ENCODE assay signal across 24 mouse cellular contexts in genomic region chr12:46020835-46021545, GRCm38 (mm10).
DNase-seq lines count a peak whose midpoint lies in the region; ATAC-seq and TF ChIP-seq lines count a peak whose summit lies in the region.
"Had no signal": no experiment of that assay in that cellular context is flagged by ENCODE, and none has a peak within 500 bp of the region (broad histone marks: within the 10 kb centered on the region; RNA-seq: fewer than 3 reads in every experiment).

No protein-coding gene starts in this region.

- H3K4me3 ChIP-seq in forebrain, embryonic 12.5 days (replicated peaks): no peak overlapping the region
- H3K4me3 ChIP-seq in forebrain, embryonic 10.5 days: no peak overlapping the region
- H3K4me3 ChIP-seq in neural tube, embryonic 11.5 days (ENCODE audit: low read depth, low read length): no peak overlapping the region
- no peak overlapping the region for H3K4me3 ChIP-seq in midbrain, postnatal 0 days (ENCODE audit: low read depth, low read length)
- H3K4me3 ChIP-seq: embryonic facial prominence, embryonic 15.5 days; heart, embryonic 12.5 days; left cerebral cortex, adult 2 months; myocyte had no signal

- no peaks in the 10 kb centered on the region for H3K27me3 ChIP-seq in forebrain, embryonic 12.5 days
- no peaks in the 10 kb centered on the region for H3K27me3 ChIP-seq in forebrain, embryonic 10.5 days (ENCODE audit: poor library complexity, severe bottlenecking)
- H3K27me3 ChIP-seq in neural tube, embryonic 11.5 days (ENCODE audit: control insufficient read depth, insufficient read depth, low read length): no peaks in the 10 kb centered on the region
- H3K27me3 ChIP-seq in midbrain, postnatal 0 days (ENCODE audit: insufficient read depth, low read length): no peaks in the 10 kb centered on the region
- H3K27me3 ChIP-seq: embryonic facial prominence, embryonic 15.5 days; heart, embryonic 12.5 days had no signal

- H3K27ac ChIP-seq in forebrain, embryonic 12.5 days: 0 out of 2 replicates have a peak overlapping the region, but pooled peaks have one; percentile 13
- no peak overlapping the region for H3K27ac ChIP-seq in forebrain, embryonic 10.5 days
- no peak overlapping the region for H3K27ac ChIP-seq in neural tube, embryonic 11.5 days (ENCODE audit: low read depth, low read length)
- H3K27ac ChIP-seq in midbrain, postnatal 0 days (ENCODE audit: low read depth, low read length): no peak overlapping the region
- H3K27ac ChIP-seq: embryonic facial prominence, embryonic 15.5 days; left cerebral cortex, adult 2 months had no signal

- WGBS in forebrain, embryonic 12.5 days: 69% methylated on average over 6 of the region's 6 CpGs
- 88% methylated on average over 6 of the region's 6 CpGs for WGBS in forebrain, embryonic 10.5 days
- WGBS in neural tube, embryonic 11.5 days: 78% methylated on average over 6 of the region's 6 CpGs
- 59% methylated on average over 6 of the region's 6 CpGs for WGBS in midbrain, postnatal 0 days

- no peaks in the 10 kb centered on the region for H3K36me3 ChIP-seq in forebrain, embryonic 12.5 days (replicated peaks)
- no peaks in the 10 kb centered on the region for H3K36me3 ChIP-seq in forebrain, embryonic 10.5 days (replicated peaks)
- H3K36me3 ChIP-seq in neural tube, embryonic 11.5 days (ENCODE audit: control insufficient read depth, insufficient read depth, low read length): no peaks in the 10 kb centered on the region
- no peaks in the 10 kb centered on the region for H3K36me3 ChIP-seq in midbrain, postnatal 0 days (ENCODE audit: insufficient read depth, low read length)
- H3K36me3 ChIP-seq: embryonic facial prominence, embryonic 15.5 days; G1E; heart, embryonic 12.5 days had no signal

- no peaks in the 10 kb centered on the region for H3K9me3 ChIP-seq in forebrain, embryonic 12.5 days
- H3K9me3 ChIP-seq in forebrain, embryonic 10.5 days: no peaks in the 10 kb centered on the region
- H3K9me3 ChIP-seq in neural tube, embryonic 11.5 days (ENCODE audit: control insufficient read depth, low read length): no peaks in the 10 kb centered on the region
- H3K9me3 ChIP-seq in midbrain, postnatal 0 days (ENCODE audit: low read length): no peaks in the 10 kb centered on the region
- H3K9me3 ChIP-seq: embryonic facial prominence, embryonic 15.5 days; G1E; heart, embryonic 12.5 days had no signal

- no peak overlapping the region for H3K4me2 ChIP-seq in forebrain, embryonic 12.5 days
- H3K4me2 ChIP-seq in neural tube, embryonic 11.5 days (ENCODE audit: low read depth): no peak overlapping the region
- no peak overlapping the region for H3K4me2 ChIP-seq in midbrain, postnatal 0 days (ENCODE audit: low read depth, low read length, poor library complexity, severe bottlenecking)
- H3K4me2 ChIP-seq: embryonic facial prominence, embryonic 15.5 days; heart, embryonic 12.5 days had no signal

- peak; percentile 49; the same call in 1 of the 2 replicates for ATAC-seq in forebrain, embryonic 12.5 days (ENCODE audit: low FRiP score)
- ATAC-seq in neural tube, embryonic 11.5 days (ENCODE audit: insufficient read depth, low FRiP score, low TSS enrichment): 0 out of 2 replicates have a peak, but pooled peaks have one; percentile 41
- no peak for ATAC-seq in midbrain, postnatal 0 days (ENCODE audit: low FRiP score)
- ATAC-seq in monocyte, adult 5-6 weeks (replicated peaks; ENCODE audit: insufficient number of reproducible peaks, low FRiP score, low TSS enrichment, poor library complexity, severe bottlenecking): no peak
- ATAC-seq: activated CD4-positive, CD25-positive, alpha-beta regulatory T cell, adult 4 months; inflammation-experienced regulatory T-cells, adult 6 months; lung, postnatal 0 days had no signal

- 0 out of 2 replicates have a peak, but pooled peaks cover 3% of the 10 kb centered on the region for H3K4me1 ChIP-seq in forebrain, embryonic 12.5 days
- no peaks in the 10 kb centered on the region for H3K4me1 ChIP-seq in forebrain, embryonic 10.5 days
- no peaks in the 10 kb centered on the region for H3K4me1 ChIP-seq in neural tube, embryonic 11.5 days (ENCODE audit: control insufficient read depth, insufficient read depth, low read length)
- H3K4me1 ChIP-seq in midbrain, postnatal 0 days (ENCODE audit: insufficient read depth, low read length): no peaks in the 10 kb centered on the region
- H3K4me1 ChIP-seq: embryonic facial prominence, embryonic 15.5 days; heart, embryonic 12.5 days had no signal

- H3K9ac ChIP-seq in forebrain, embryonic 12.5 days: no peak overlapping the region
- no peak overlapping the region for H3K9ac ChIP-seq in neural tube, embryonic 11.5 days (ENCODE audit: low read length)
- H3K9ac ChIP-seq in midbrain, postnatal 0 days (replicated peaks; ENCODE audit: low read length, poor library complexity, severe bottlenecking): no peak overlapping the region
- H3K9ac ChIP-seq: embryonic facial prominence, embryonic 15.5 days; heart, embryonic 12.5 days had no signal

- DNase-seq in forebrain, embryonic 10.5 days (ENCODE audit: extremely low spot score, low spot score): no peak
- no peak for DNase-seq in neural tube, embryonic 11.5 days (ENCODE audit: low spot score)
- no peak for DNase-seq in neural tube, embryonic 10.5 days (ENCODE audit: extremely low spot score, low spot score)
- peak; percentile 24 for DNase-seq in midbrain, postnatal 0 days (ENCODE audit: low spot score)
- DNase-seq in kidney, postnatal 4 days: no peak
- DNase-seq: adrenal gland, postnatal 14 days; cerebellum, adult 11 months; cerebellum, postnatal 10 days; heart, postnatal 14 days; kidney, adult 2 months; kidney, postnatal 25 days; left cerebral cortex, postnatal 4 days; liver; thymus, postnatal 14 days had no signal

- no peak for TF ChIP-seq CTCF in midbrain, postnatal 0 days (IDR thresholded peaks at IDR 0.05)

Comparison
In these comparisons a context has a peak if more than half of its experiments do, and no peak if none do; other contexts are left out.
1. ATAC-seq: peak in forebrain, embryonic 12.5 days (single experiment) and neural tube, embryonic 11.5 days (single experiment); none in midbrain, postnatal 0 days (single experiment) and monocyte, adult 5-6 weeks (single experiment).